Comparison of ENCODE assay signal across 11 mouse cellular contexts in genomic region chr4:116405276-116405954, GRCm38 (mm10). TPM values are rescaled to one million over a fixed set of nuclear protein-coding genes. Genes with fewer than 3 reads are reported as not detected.
DNase-seq lines count a peak whose midpoint lies in the region; ATAC-seq and TF ChIP-seq lines count a peak whose summit lies in the region.
"Had no signal": no experiment of that assay in that cellular context is flagged by ENCODE, and none has a peak within 500 bp of the region (broad histone marks: within the 10 kb centered on the region; RNA-seq: fewer than 3 reads in every experiment).

No protein-coding gene starts in this region.

- no peaks in the 10 kb centered on the region for H3K9me3 ChIP-seq in lung, postnatal 0 days (ENCODE audit: low read length)
- H3K9me3 ChIP-seq in intestine, postnatal 0 days (ENCODE audit: control insufficient read depth) = no peaks in the 10 kb centered on the region
- no peaks in the 10 kb centered on the region for H3K9me3 ChIP-seq in stomach, postnatal 0 days (ENCODE audit: control insufficient read depth, low read length)
- H3K9me3 ChIP-seq: megakaryocyte, embryonic 14.5 days had no signal

- 0 out of 2 replicates have a peak overlapping the region, but pooled peaks have one; percentile 19 for H3K9ac ChIP-seq in lung, postnatal 0 days (replicated peaks; ENCODE audit: low read depth)
- H3K9ac ChIP-seq in intestine, postnatal 0 days (ENCODE audit: low read depth, low read length) = no peak overlapping the region
- no peak overlapping the region for H3K9ac ChIP-seq in stomach, postnatal 0 days (ENCODE audit: low read length)

- no peak for DNase-seq in gastrocnemius, adult 2 months
- DNase-seq in gastrocnemius, adult 18-20 months (ENCODE audit: low spot score) = no peak
- DNase-seq in lung, postnatal 0 days (ENCODE audit: low spot score) = no peak
- no peak for DNase-seq in lung, adult 18-20 months
- DNase-seq in stomach, postnatal 0 days (ENCODE audit: low spot score) = no peak
- no peak for DNase-seq in left cerebral cortex, postnatal 36 days (ENCODE audit: low spot score in 2 of 2)
- no peak for DNase-seq in adrenal gland, postnatal 10 days
- DNase-seq: cerebellum, adult 11 months; right cerebral cortex, postnatal 14 days had no signal

- H3K27me3 ChIP-seq in lung, postnatal 0 days (replicated peaks; ENCODE audit: insufficient read depth, low read length) = no peaks in the 10 kb centered on the region
- H3K27me3 ChIP-seq in intestine, postnatal 0 days (replicated peaks; ENCODE audit: control insufficient read depth, insufficient read depth, low read length) = no peaks in the 10 kb centered on the region
- no peaks in the 10 kb centered on the region for H3K27me3 ChIP-seq in stomach, postnatal 0 days (ENCODE audit: control insufficient read depth, insufficient read depth, low read length)
- H3K27me3 ChIP-seq: megakaryocyte, embryonic 14.5 days had no signal

- H3K36me3 ChIP-seq in lung, postnatal 0 days (ENCODE audit: insufficient read depth, low read length) = no peaks in the 10 kb centered on the region
- H3K36me3 ChIP-seq in intestine, postnatal 0 days (ENCODE audit: control insufficient read depth, insufficient read depth) = no peaks in the 10 kb centered on the region
- no peaks in the 10 kb centered on the region for H3K36me3 ChIP-seq in stomach, postnatal 0 days (ENCODE audit: control insufficient read depth, insufficient read depth, low read length)

- no peak for TF ChIP-seq CTCF in gastrocnemius, adult 2 months (IDR thresholded peaks at IDR 0.05)
- TF ChIP-seq CTCF in lung, postnatal 0 days (IDR thresholded peaks at IDR 0.05) = no peak
- TF ChIP-seq CTCF in intestine, postnatal 0 days (IDR thresholded peaks at IDR 0.05; ENCODE audit: low read depth) = no peak
- no peak for TF ChIP-seq CTCF in stomach, postnatal 0 days (IDR thresholded peaks at IDR 0.05; ENCODE audit: low read depth)

- H3K4me3 ChIP-seq in gastrocnemius, adult 2 months = peak overlapping the region; percentile 63
- 0 out of 2 replicates have a peak overlapping the region, but pooled peaks have one; percentile 12 for H3K4me3 ChIP-seq in lung, postnatal 0 days (ENCODE audit: low read depth, low read length)
- peak overlapping the region; percentile 14; the same call in 1 of the 2 replicates for H3K4me3 ChIP-seq in intestine, postnatal 0 days (ENCODE audit: low read depth, low read length)
- H3K4me3 ChIP-seq in stomach, postnatal 0 days (ENCODE audit: low read depth, low read length) = no peak overlapping the region
- H3K4me3 ChIP-seq: megakaryocyte, embryonic 14.5 days had no signal

- H3K4me1 ChIP-seq in lung, postnatal 0 days (ENCODE audit: insufficient read depth, low read depth, low read length) = no peaks in the 10 kb centered on the region
- H3K4me1 ChIP-seq in intestine, postnatal 0 days (replicated peaks; ENCODE audit: control insufficient read depth, insufficient read depth, low read length) = no peaks in the 10 kb centered on the region
- no peaks in the 10 kb centered on the region for H3K4me1 ChIP-seq in stomach, postnatal 0 days (replicated peaks; ENCODE audit: control insufficient read depth, insufficient read depth)

- H3K4me2 ChIP-seq in lung, postnatal 0 days (replicated peaks; ENCODE audit: low read depth, low read length) = peak overlapping the region; percentile 42
- peak overlapping the region; percentile 45 for H3K4me2 ChIP-seq in intestine, postnatal 0 days (replicated peaks; ENCODE audit: low read depth)
- H3K4me2 ChIP-seq in stomach, postnatal 0 days (replicated peaks; ENCODE audit: low read depth) = no peak overlapping the region; the same call in 1 of the 2 replicates

- H3K27ac ChIP-seq in gastrocnemius, adult 2 months = peak overlapping the region; percentile 63
- no peak overlapping the region for H3K27ac ChIP-seq in lung, postnatal 0 days (ENCODE audit: low read length)
- H3K27ac ChIP-seq in intestine, postnatal 0 days (ENCODE audit: low read depth, low read length) = no peak overlapping the region
- no peak overlapping the region for H3K27ac ChIP-seq in stomach, postnatal 0 days (replicated peaks)

- intact Hi-C loops in gastrocnemius, adult 2 months (cut with DNase I) = no loop called here
- intact Hi-C loops in left cerebral cortex, postnatal 36 days (cut with DNase I) = no loop called here

- 34% methylated on average over 7 of the region's 7 CpGs for WGBS in lung, postnatal 0 days
- WGBS in intestine, postnatal 0 days = 35% methylated on average over 7 of the region's 7 CpGs
- 41% methylated on average over 7 of the region's 7 CpGs for WGBS in stomach, postnatal 0 days

- no peak for TF ChIP-seq EP300 in lung, postnatal 0 days (IDR thresholded peaks at IDR 0.05)
- TF ChIP-seq EP300 in stomach, postnatal 0 days (optimal IDR thresholded peaks at IDR 0.05) = no peak

- ATAC-seq in lung, postnatal 0 days = no peak
- 0 out of 2 replicates have a peak, but pooled peaks have one; percentile 53 for ATAC-seq in intestine, postnatal 0 days
- ATAC-seq in stomach, postnatal 0 days (ENCODE audit: low FRiP score, low TSS enrichment) = peak; percentile 24; the same call in 1 of the 2 replicates

RNA-seq across cellular contexts. Expression of gene Mast2, which starts 58.6 kb away (rescaled TPM):
- total RNA-seq in gastrocnemius, adult 2 months (2021) = 10 to 100 TPM; 94.1 to 96.3 TPM
- total RNA-seq in gastrocnemius, adult 18-20 months (2021) = 10 to 100 TPM; 90.1 to 90.3 TPM
- polyA plus RNA-seq in lung, postnatal 0 days (2015; fragmentation: Nextera tagmentation; extraction: Ambion mirVana) = 5.9 and 7.1 TPM in 2 replicates
- 9.6 TPM in 2 replicates for polyA plus RNA-seq in intestine, postnatal 0 days (2015; fragmentation: Nextera tagmentation; extraction: Ambion mirVana)
- 5.0 and 5.1 TPM in 2 replicates for polyA plus RNA-seq in stomach, postnatal 0 days (2015; fragmentation: Nextera tagmentation; extraction: Ambion mirVana)
- 100 to 1,000 TPM; 103 to 114 TPM for total RNA-seq in left cerebral cortex, postnatal 36 days (2021)
- 10 to 100 TPM; 34.9 to 46.4 TPM for total RNA-seq in adrenal gland, postnatal 10 days (2021)
